Mouse (Mus musculus) embryonic facial prominence, embryonic 10.5 days (tissue): ENCODE measurements around the gene Ppp2ca. TPM values are rescaled to one million over a fixed set of nuclear protein-coding genes. Genes with fewer than 3 reads are reported as not detected.

ENCODE experiments used
- DNase-seq: peaks from one replicate; pipeline ENCODE4 v3.0.0-alpha.2; 2017; ENCODE audit warnings: low spot score
- H3K27ac ChIP-seq: fragments of 300-500 bp; sonication (generic); replicated peaks from 2 replicates; pipeline ENCODE4 v1.5.1; 2016; ENCODE audit warnings: mild to moderate bottlenecking
- H3K27me3 ChIP-seq: fragments of 300-500 bp; sonication (generic); replicated peaks from 2 replicates; pipeline ENCODE4 v1.6.1; 2016; ENCODE audit warnings: low read depth, mild to moderate bottlenecking; ENCODE audit not compliant: poor library complexity, severe bottlenecking
- H3K36me3 ChIP-seq: fragments of 300-500 bp; sonication (generic); replicated peaks from 2 replicates; pipeline ENCODE4 v1.6.1; 2016; ENCODE audit warnings: mild to moderate bottlenecking, moderate library complexity
- H3K4me1 ChIP-seq: fragments of 300-500 bp; sonication (generic); 2 replicates; pipeline ENCODE4 v1.6.1; 2016
- H3K4me3 ChIP-seq: fragments of 300-500 bp; sonication (generic); 2 replicates; pipeline ENCODE4 v1.5.1; 2016; ENCODE audit warnings: mild to moderate bottlenecking, moderate library complexity
- H3K9me3 ChIP-seq: fragments of 300-500 bp; sonication (generic); 2 replicates; pipeline ENCODE4 v1.6.1; 2016; ENCODE audit warnings: mild to moderate bottlenecking
- WGBS: fragments of 180-500 bp; shearing (Covaris S2); methylation state at CpG from one replicate; pipeline ENCODE4 v1.1.7; 2016; 5-methylcytosine and 5-hydroxymethylcytosine counted together
- polyA plus RNA-seq: library from polyadenylated mRNA; unstranded; fragments of >200 nt; fragmentation: Nextera tagmentation; extraction: Ambion mirVana; gene quantifications from 2 replicates; pipeline ENCODE4 v1.2.1, GENCODE M21; 2016

Ppp2ca gene
- polyA plus RNA-seq, result 80.3 and 84.7 TPM in 2 replicates

- no peaks in the 10 kb centered on the region for H3K9me3 ChIP-seq
- H3K4me3 ChIP-seq, result peak within 1 kb of the TSS; percentile 98
- WGBS, result under 1% methylated on average over 53 of the region's 53 CpGs
- H3K36me3 ChIP-seq, result peaks cover 15% of the 10 kb centered on the region
- DNase-seq, result peak; percentile 99
- no peaks in the 10 kb centered on the region for H3K27me3 ChIP-seq
- H3K4me1 ChIP-seq, result peaks cover 26% of the 10 kb centered on the region
- H3K27ac ChIP-seq, result peak within 1 kb of the TSS; percentile 100
Observed at GRCm38 (mm10) chr11:52098398-52098946, at the start of gene Ppp2ca. Gene Ppp2ca (plus strand): TSS chr11:52098681.

DNA sequence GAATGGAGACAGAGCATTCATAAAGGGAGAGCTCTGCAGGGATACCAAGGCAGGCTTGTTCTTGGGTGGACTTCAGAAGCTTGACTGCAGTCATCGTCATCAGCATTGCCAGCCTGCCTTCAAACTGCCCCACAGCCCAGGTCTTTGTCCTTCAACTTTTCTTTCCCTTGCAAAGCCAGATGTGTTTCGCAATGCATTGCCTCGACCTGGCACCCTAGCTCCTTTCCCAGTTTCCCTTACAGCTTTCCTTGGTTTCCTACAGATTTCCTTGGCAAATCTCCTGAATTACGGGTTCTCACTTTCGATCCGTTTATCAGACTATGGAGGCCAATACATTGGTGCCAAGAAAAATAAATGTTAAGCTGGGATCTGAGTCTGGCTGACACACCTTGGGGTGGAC is 45.1 kb upstream of the Ppp2ca start:
- Histone ChIP-seq H3K4me3 (no peak overlapping the region), H3K27ac (no peak overlapping the region), H3K9me3 (no peaks in the 10 kb centered on the region), H3K36me3 (no peaks in the 10 kb centered on the region), H3K27me3 (no peaks in the 10 kb centered on the region), H3K4me1 (no peaks in the 10 kb centered on the region)
- DNase-seq, result no peak
- WGBS, result 84% methylated on average over 6 of the region's 6 CpGs

DNA sequence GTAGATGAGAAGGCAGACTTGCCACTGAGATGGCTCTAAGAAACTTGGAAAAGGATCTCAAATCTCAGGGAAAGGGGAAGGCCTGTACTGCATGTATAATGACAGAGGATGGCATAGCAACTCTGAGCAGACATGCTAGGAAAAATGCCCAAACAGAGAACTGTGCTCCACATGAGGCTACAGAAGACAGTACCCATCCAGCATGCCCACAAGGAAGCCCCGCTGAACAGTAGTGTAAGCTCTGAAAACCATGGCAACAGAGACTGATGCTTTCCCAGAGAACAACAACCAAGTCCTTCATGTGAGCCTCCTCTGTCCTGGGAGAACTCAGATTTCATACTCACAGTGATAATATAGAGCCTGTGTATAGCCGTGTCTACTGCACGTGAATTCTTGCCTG is 43.8 kb upstream of the Ppp2ca start:
- Histone ChIP-seq H3K27ac (no peak overlapping the region), H3K9me3 (no peaks in the 10 kb centered on the region), H3K4me1 (no peaks in the 10 kb centered on the region), H3K36me3 (no peaks in the 10 kb centered on the region), H3K4me3 (no peak overlapping the region), H3K27me3 (no peaks in the 10 kb centered on the region)
- 80% methylated on average over 3 of the region's 3 CpGs for WGBS
- no peak for DNase-seq

GRCm38 (mm10) chr11:52056198-52056597 is 42.3 kb upstream of the Ppp2ca start:
- Histone ChIP-seq H3K27ac (no peak overlapping the region), H3K4me3 (no peak overlapping the region), H3K27me3 (no peaks in the 10 kb centered on the region), H3K9me3 (no peaks in the 10 kb centered on the region), H3K4me1 (no peaks in the 10 kb centered on the region), H3K36me3 (no peaks in the 10 kb centered on the region)
- 88% methylated on average over 5 of the region's 5 CpGs for WGBS
- DNase-seq, result no peak

DNA sequence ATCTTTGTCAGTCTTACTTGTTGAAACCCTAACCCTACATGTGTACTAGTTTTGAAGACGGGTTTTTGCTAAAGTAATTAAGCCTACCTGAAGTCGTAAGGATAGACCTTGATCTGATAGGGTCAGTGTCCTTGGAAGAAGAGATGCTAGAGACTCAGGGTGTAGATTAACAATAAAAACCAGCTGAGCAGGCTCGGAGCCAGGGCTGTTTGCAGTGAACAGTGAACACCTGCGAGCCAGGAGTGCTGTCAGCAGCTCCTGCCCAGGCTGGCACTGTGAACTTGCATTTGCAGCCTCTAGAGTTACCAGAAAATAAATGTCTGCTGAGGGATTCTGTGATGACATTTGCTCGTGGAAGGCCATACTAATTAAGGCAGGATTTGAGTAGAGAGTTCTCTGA is 39.5 kb upstream of the Ppp2ca start:
- WGBS, result 70% methylated on average over 5 of the region's 5 CpGs
- DNase-seq, result no peak
- Histone ChIP-seq H3K9me3 (no peaks in the 10 kb centered on the region), H3K27me3 (no peaks in the 10 kb centered on the region), H3K4me3 (no peak overlapping the region), H3K36me3 (no peaks in the 10 kb centered on the region), H3K27ac (no peak overlapping the region), H3K4me1 (0 out of 2 replicates have a peak, but pooled peaks cover 3% of the 10 kb centered on the region)

GRCm38 (mm10) chr11:52060315-52060714 is 38.2 kb upstream of the Ppp2ca start:
- no peaks in the 10 kb centered on the region for H3K9me3 ChIP-seq
- no peak overlapping the region for H3K27ac ChIP-seq
- H3K4me3 ChIP-seq, result no peak overlapping the region
- no peaks in the 10 kb centered on the region for H3K36me3 ChIP-seq
- no peaks in the 10 kb centered on the region for H3K27me3 ChIP-seq
- WGBS, result 87% methylated on average over 4 of the region's 4 CpGs
- no peak for DNase-seq
- 0 out of 2 replicates have a peak, but pooled peaks cover 7% of the 10 kb centered on the region for H3K4me1 ChIP-seq

GRCm38 (mm10) chr11:52062406-52062805 is 36.1 kb upstream of the Ppp2ca start:
- 89% methylated on average over 5 of the region's 5 CpGs for WGBS
- no peak for DNase-seq

DNA sequence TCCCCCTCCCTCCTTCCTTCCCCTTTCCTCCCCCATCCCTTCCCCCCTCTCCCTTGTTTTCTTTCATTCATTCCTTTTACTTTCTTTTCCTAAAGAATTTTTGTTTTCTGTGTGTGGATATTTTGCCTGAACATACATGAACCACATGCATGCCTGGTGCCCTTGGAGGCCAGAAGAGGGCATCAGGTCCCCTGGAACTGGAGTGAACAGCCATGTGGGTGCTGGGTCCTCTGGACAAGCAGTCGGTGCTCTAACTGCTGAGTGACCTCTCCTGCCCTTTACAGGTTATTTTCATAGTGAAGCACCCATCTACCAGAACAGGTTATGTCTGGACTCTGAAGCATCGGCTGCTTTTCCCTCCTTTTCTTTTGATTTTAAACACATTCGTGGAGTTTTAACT is 34.1 kb upstream of the Ppp2ca start:
- 55% methylated on average over 3 of the region's 3 CpGs for WGBS
- Histone ChIP-seq H3K4me3 (no peak overlapping the region), H3K27me3 (no peaks in the 10 kb centered on the region), H3K4me1 (peaks cover 12% of the 10 kb centered on the region), H3K9me3 (no peaks in the 10 kb centered on the region), H3K36me3 (no peaks in the 10 kb centered on the region), H3K27ac (no peak overlapping the region)
- peak; percentile 12 for DNase-seq

More at GRCm38 (mm10) chr11:52062406-52062805, 36.1 kb upstream of the Ppp2ca start:
- Histone ChIP-seq H3K36me3 (no peaks in the 10 kb centered on the region), H3K27ac (no peak overlapping the region), H3K4me3 (no peak overlapping the region), H3K9me3 (no peaks in the 10 kb centered on the region), H3K4me1 (peaks cover 12% of the 10 kb centered on the region), H3K27me3 (no peaks in the 10 kb centered on the region)

DNA sequence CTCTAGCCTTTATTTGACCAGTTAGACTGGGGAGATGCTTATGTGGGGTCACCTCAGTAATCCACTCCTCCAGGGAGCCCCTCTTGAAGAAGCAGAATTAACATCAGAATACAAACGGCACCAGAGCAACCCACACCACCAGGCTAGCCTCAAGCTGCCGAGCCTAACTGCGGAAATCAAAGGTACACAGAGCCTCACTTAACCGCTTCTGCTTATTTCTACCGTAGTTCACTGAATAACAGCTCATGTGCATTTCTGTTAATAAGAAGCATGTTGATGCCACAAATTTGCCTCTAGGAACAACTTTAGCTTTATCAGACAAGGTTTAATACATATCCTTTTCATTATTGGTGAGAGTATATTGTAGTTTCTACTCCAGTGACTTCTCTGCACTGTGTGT is 32.6 kb upstream of the Ppp2ca start:
- H3K27ac ChIP-seq, result peak overlapping the region; percentile 44
- no peak overlapping the region for H3K4me3 ChIP-seq
- H3K4me1 ChIP-seq, result peaks cover 12% of the 10 kb centered on the region
- H3K9me3 ChIP-seq, result no peaks in the 10 kb centered on the region
- 11% methylated on average over 5 of the region's 5 CpGs for WGBS
- DNase-seq, result no peak
- H3K36me3 ChIP-seq, result no peaks in the 10 kb centered on the region
- H3K27me3 ChIP-seq, result no peaks in the 10 kb centered on the region

GRCm38 (mm10) chr11:52071768-52072167 is 26.7 kb upstream of the Ppp2ca start:
- no peaks in the 10 kb centered on the region for H3K9me3 ChIP-seq
- H3K4me3 ChIP-seq, result no peak overlapping the region
- 90% methylated on average over 10 of the region's 10 CpGs for WGBS

GRCm38 (mm10) chr11:52073528-52074170 is 24.8 kb upstream of the Ppp2ca start:
- Histone ChIP-seq H3K4me1 (peaks cover 9% of the 10 kb centered on the region; the same call in 1 of the 2 replicates), H3K4me3 (no peak overlapping the region), H3K27me3 (no peaks in the 10 kb centered on the region), H3K36me3 (no peaks in the 10 kb centered on the region), H3K9me3 (no peaks in the 10 kb centered on the region), H3K27ac (no peak overlapping the region)
- 76% methylated on average over 8 of the region's 8 CpGs for WGBS
- no peak for DNase-seq

More at GRCm38 (mm10) chr11:52071768-52072167, 26.7 kb upstream of the Ppp2ca start:
- no peaks in the 10 kb centered on the region for H3K36me3 ChIP-seq
- DNase-seq, result no peak
- no peak overlapping the region for H3K27ac ChIP-seq
- no peaks in the 10 kb centered on the region for H3K27me3 ChIP-seq
- peaks cover 9% of the 10 kb centered on the region; the same call in 1 of the 2 replicates for H3K4me1 ChIP-seq

DNA sequence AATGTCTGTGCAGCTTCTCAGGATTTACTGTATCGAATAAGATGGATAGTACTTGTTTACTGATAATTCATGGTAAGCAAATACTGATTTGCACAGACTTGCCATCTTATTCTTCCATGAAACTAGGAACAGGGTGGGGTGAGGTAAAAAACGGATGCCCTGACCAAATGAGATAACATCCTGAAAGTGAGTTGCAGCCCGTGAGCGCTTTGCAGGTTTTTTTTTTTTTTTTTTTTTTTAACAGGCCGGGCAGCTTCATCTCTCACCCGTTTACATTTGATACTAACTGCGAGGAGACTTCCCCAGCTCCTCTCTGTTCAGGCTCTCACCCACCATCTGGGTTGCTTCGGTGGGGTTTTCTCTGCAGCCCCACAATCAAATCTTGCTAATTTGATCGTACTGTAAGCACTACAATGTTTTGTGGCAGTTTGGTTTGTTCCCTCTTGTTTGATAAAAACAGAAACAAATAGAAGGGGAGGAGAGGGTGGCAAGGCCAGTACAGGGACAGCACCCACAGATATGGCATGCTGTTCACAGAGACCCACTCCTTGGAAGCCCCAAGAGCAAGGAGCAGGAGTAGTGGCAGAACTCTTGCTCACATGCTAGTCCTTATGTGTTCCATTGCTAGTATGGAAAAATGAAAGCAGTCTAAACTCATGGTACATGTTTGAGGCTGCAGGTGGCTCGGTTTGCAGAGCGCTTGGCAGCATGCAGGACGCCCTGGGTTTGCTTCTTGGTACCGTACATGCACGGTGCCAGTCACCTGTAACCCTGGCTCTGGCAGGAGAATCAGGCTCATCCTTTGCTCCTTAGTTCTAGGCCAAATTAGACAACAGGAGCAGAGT is 23.6 kb upstream of the Ppp2ca start:
- no peaks in the 10 kb centered on the region for H3K9me3 ChIP-seq
- DNase-seq, result no peak
- H3K27ac ChIP-seq, result no peak overlapping the region
- no peak overlapping the region for H3K4me3 ChIP-seq
- H3K36me3 ChIP-seq, result no peaks in the 10 kb centered on the region
- peaks cover 9% of the 10 kb centered on the region; the same call in 1 of the 2 replicates for H3K4me1 ChIP-seq
- H3K27me3 ChIP-seq, result no peaks in the 10 kb centered on the region
- WGBS, result 73% methylated on average over 14 of the region's 14 CpGs
